8 mouse cellular contexts compared by ENCODE assay signal in genomic region chr10:81240876-81241275, GRCm38 (mm10). TPM values are rescaled to one million over a fixed set of nuclear protein-coding genes. Genes with fewer than 3 reads are reported as not detected.
DNase-seq lines count a peak whose midpoint lies in the region; ATAC-seq lines count a peak whose summit lies in the region.

No protein-coding gene starts in this region.

- intact Hi-C loops in heart, postnatal 14 days (cut with DNase I), result loop anchor here (2.0 to 5.0 kb wide), 2 partner anchors 42 to 101 kb away; partner anchors contain the start of gene Gipc3

- ATAC-seq in granulocyte monocyte progenitor cell, adult 5-6 weeks (replicated peaks; ENCODE audit: poor library complexity, severe bottlenecking), result peak; percentile 39; the same call in 1 of the 2 replicates
- no peak; the same call in 1 of the 2 replicates for ATAC-seq in megakaryocyte, adult 5-6 weeks (ENCODE audit: poor library complexity, severe bottlenecking)

- peak; percentile 56 to 66 for DNase-seq in heart, postnatal 14 days
- DNase-seq in heart, adult 11 months, result no peak
- DNase-seq in right cerebral cortex, postnatal 14 days, result peak; percentile 75
- DNase-seq in right cerebral cortex, postnatal 36 days (ENCODE audit: low spot score in 2 of 2), result no peak
- DNase-seq in adrenal gland, postnatal 14 days, result peak; percentile 81
- peak; percentile 83 for DNase-seq in naive thymus-derived CD4-positive, alpha-beta T cell, adult 2 months (ENCODE audit: low read depth)

RNA-seq across cellular contexts. Expression of gene Zfr2, which starts 7.9 kb away (rescaled TPM):
- 1 to 10 TPM; 2.7 to 3.4 TPM for total RNA-seq in heart, postnatal 14 days (2021)
- 11.0 and 12.5 TPM in 2 replicates for total RNA-seq in adrenal gland, postnatal 14 days (2021)
- total RNA-seq in granulocyte monocyte progenitor cell, adult 5-6 weeks (2014; fragmentation: Nextera tagmentation), result not detected in 2 replicates
- 0.13 TPM in 1 of 2 replicates, not detected in the other for total RNA-seq in granulocyte monocyte progenitor cell, adult 5-6 weeks (2017)
- not detected in 2 replicates for total RNA-seq in megakaryocyte, adult 5-6 weeks (2015)
- total RNA-seq in megakaryocyte, adult 5-6 weeks (2017), result 0.16 and 0.26 TPM in 2 replicates

RNA-seq across cellular contexts. Expression of gene Atcay, which starts 10.2 kb away (rescaled TPM):
- under 1 TPM; 0.12 TPM for total RNA-seq in heart, postnatal 14 days (2021)
- 2.1 and 3.5 TPM in 2 replicates for total RNA-seq in adrenal gland, postnatal 14 days (2021)
- total RNA-seq in granulocyte monocyte progenitor cell, adult 5-6 weeks (2014; fragmentation: Nextera tagmentation), result not detected in 2 replicates
- not detected in 2 replicates for total RNA-seq in granulocyte monocyte progenitor cell, adult 5-6 weeks (2017)
- not detected in 2 replicates for total RNA-seq in megakaryocyte, adult 5-6 weeks (2015)
- not detected in 2 replicates for total RNA-seq in megakaryocyte, adult 5-6 weeks (2017)

RNA-seq across cellular contexts. Expression of gene Matk, which starts 11.9 kb away (rescaled TPM):
- total RNA-seq in heart, postnatal 14 days (2021), result under 1 TPM; 0.26 to 0.51 TPM
- 2.1 and 2.9 TPM in 2 replicates for total RNA-seq in adrenal gland, postnatal 14 days (2021)
- 16.8 and 35.6 TPM in 2 replicates for total RNA-seq in granulocyte monocyte progenitor cell, adult 5-6 weeks (2014; fragmentation: Nextera tagmentation)
- total RNA-seq in granulocyte monocyte progenitor cell, adult 5-6 weeks (2017), result 39.1 and 43.9 TPM in 2 replicates
- 5.4 and 5.9 TPM in 2 replicates for total RNA-seq in megakaryocyte, adult 5-6 weeks (2015)
- 7.5 and 8.1 TPM in 2 replicates for total RNA-seq in megakaryocyte, adult 5-6 weeks (2017)

RNA-seq across cellular contexts. Expression of gene Mrpl54, which starts 25.9 kb away (rescaled TPM):
- total RNA-seq in heart, postnatal 14 days (2021), result 10 to 100 TPM; 83.0 to 96.2 TPM
- 108 and 113 TPM in 2 replicates for total RNA-seq in adrenal gland, postnatal 14 days (2021)
- 94.0 and 105 TPM in 2 replicates for total RNA-seq in granulocyte monocyte progenitor cell, adult 5-6 weeks (2014; fragmentation: Nextera tagmentation)
- total RNA-seq in granulocyte monocyte progenitor cell, adult 5-6 weeks (2017), result 161 and 185 TPM in 2 replicates
- total RNA-seq in megakaryocyte, adult 5-6 weeks (2015), result 52.1 and 67.0 TPM in 2 replicates
- total RNA-seq in megakaryocyte, adult 5-6 weeks (2017), result 97.4 and 154 TPM in 2 replicates

RNA-seq across cellular contexts. Expression of gene Apba3, which starts 25.9 kb away (rescaled TPM):
- total RNA-seq in heart, postnatal 14 days (2021), result 10 to 100 TPM; 85.5 to 97.2 TPM
- 95.0 and 100 TPM in 2 replicates for total RNA-seq in adrenal gland, postnatal 14 days (2021)
- total RNA-seq in granulocyte monocyte progenitor cell, adult 5-6 weeks (2014; fragmentation: Nextera tagmentation), result 19.7 and 29.1 TPM in 2 replicates
- total RNA-seq in granulocyte monocyte progenitor cell, adult 5-6 weeks (2017), result 14.2 and 19.9 TPM in 2 replicates
- total RNA-seq in megakaryocyte, adult 5-6 weeks (2015), result 16.4 and 20.2 TPM in 2 replicates
- total RNA-seq in megakaryocyte, adult 5-6 weeks (2017), result 11.5 and 15.0 TPM in 2 replicates

Comparison
In these comparisons a context has a peak if more than half of its experiments do, and no peak if none do; other contexts are left out.
1. DNase-seq: peak in heart, postnatal 14 days (2 of 2), right cerebral cortex, postnatal 14 days (single experiment), adrenal gland, postnatal 14 days (single experiment) and naive thymus-derived CD4-positive, alpha-beta T cell, adult 2 months (single experiment); none in heart, adult 11 months (single experiment) and right cerebral cortex, postnatal 36 days (0 of 2).